Mouse (Mus musculus): ENCODE results near the gene Mical2. TPM values are rescaled to one million over a fixed set of nuclear protein-coding genes. Genes with fewer than 3 reads are reported as not detected.

The Mical2 gene
- polyA plus RNA-seq, 1 experiment = 15.0 TPM

GRCm38 (mm10) chr7:112275093-112275492 is 49.4 kb downstream of the Mical2 start:
- DNase-seq (ENCODE audit: low read depth) = no peak

GRCm38 (mm10) chr7:112275883-112276282 is 50.2 kb downstream of the Mical2 start:
- no peak for DNase-seq (ENCODE audit: low read depth)

DNA sequence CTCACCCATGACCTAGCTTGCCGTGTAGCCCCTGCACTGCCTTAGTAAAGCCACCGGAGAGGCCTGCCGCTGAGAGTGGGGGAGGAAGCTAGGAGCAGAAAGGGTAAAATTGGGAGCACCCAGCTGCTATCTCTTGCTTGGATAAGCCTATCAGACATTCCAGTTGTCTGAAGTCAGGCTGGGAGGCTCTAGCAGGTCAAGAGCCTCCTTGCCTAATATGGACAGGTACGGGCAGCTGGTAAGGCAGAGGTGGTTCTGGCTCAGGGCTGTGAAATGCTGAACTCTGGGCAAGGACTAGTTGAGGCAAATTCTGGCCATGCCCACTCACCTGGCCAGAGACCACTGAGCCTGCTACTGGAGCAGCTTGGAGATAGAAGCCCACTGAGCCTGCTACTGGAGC is 51.2 kb downstream of the Mical2 start:
- no peak for DNase-seq (ENCODE audit: low read depth)

GRCm38 (mm10) chr7:112278648-112279047 is 53.0 kb downstream of the Mical2 start:
- no peak for DNase-seq (ENCODE audit: low read depth)

GRCm38 (mm10) chr7:112280474-112280873 is 54.8 kb downstream of the Mical2 start:
- no peak for DNase-seq (ENCODE audit: low read depth)

GRCm38 (mm10) chr7:112283606-112284310 is 58.1 kb downstream of the Mical2 start:
- no peak for DNase-seq (ENCODE audit: low read depth)

DNA sequence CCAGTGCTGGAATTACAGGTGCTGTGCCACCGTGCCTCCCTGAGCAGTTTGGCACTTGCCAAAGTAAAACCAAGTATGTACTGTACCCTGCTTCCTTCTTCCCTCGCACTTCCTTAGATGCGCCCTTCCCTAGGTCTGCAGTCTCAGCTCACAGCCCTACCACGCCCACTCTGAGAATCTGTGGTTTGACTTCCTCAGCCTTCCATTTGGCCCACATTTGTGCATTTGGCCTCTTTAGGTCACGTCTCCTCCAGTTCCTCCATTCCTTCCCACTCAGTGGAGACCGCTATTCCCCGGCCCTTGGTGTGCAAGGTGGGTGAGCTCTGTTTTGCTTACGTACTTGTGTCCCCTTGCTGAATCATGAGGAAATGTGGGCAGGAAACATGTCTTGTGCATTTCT is 59.9 kb downstream of the Mical2 start:
- DNase-seq (ENCODE audit: low read depth) = no peak

GRCm38 (mm10) chr7:112288352-112289107 is 62.9 kb downstream of the Mical2 start:
- no peak for DNase-seq (ENCODE audit: low read depth)

GRCm38 (mm10) chr7:112289514-112289913 is 63.9 kb downstream of the Mical2 start:
- no peak for DNase-seq (ENCODE audit: low read depth)

GRCm38 (mm10) chr7:112289990-112290389 is 64.3 kb downstream of the Mical2 start:
- DNase-seq (ENCODE audit: low read depth) = no peak

- no peak for DNase-seq (ENCODE audit: low read depth)
Measured at GRCm38 (mm10) chr7:112293456-112294104, 67.9 kb downstream of the Mical2 start.

DNA sequence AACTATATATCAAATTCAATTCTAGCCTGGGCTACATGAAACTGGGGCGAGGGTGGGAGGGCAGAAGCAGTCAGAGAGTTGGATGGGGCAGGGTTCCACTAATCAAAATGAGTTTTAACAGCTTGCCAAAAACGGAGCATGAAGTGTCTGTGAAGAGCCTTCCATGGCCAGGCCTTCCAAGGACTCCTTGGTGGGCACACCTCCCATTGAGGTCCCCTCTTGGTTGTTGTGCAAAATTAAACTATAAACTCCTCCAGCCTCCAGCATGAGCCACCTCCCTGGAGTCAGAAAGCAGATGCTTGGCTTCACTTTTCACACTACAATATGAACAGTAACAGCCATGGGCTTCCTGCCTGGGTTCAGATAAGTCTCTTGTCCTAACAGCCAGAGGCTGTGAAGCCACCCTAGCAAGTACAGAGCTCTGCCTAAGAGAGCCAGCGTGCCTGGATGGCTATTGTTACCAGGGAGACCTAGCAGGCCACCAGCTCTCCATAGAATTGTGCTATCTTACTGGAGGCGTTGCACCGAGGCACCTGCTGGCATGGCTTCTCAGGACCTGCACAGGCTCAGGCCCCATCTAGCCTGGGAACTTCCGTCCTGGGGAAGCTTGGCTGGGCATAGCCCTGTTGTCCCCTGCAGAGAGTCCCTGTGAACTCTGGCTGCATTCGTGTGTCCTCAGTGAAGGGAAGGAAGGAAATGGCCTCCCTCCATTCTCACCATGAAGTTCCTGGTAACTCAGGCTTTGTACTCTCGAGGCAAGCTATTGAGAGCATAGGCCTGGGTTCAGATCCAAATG is 70.0 kb downstream of the Mical2 start:
- DNase-seq (ENCODE audit: low read depth) = no peak

GRCm38 (mm10) chr7:112298032-112298431 is 72.4 kb downstream of the Mical2 start:
- DNase-seq (ENCODE audit: low read depth) = no peak

DNA sequence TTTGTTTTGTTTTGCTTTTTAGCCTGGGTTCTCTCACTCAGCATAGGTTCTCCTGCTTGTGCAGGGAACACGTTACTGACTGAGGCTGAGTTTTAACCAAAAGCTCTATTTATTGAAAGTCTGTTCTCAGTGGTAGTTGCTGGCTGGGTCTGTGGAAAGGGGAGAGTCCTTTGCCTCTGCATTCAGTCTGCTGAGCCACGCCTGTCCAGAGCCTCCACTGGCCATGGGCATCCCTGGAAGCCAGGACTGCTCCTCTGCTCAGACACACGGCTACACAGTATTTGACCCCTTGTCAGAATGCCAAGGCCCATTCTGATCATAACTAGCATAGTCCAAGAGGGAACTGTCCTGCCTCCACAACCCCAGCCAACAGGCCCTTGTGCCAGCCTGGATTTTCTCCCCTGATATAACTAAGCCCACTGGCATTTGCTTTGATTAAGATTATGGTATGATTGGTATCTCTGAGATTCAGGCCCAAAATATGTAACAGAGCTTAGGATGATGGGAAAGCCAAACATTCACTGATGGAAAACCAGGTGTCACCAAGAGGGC is 73.3 kb downstream of the Mical2 start:
- DNase-seq (ENCODE audit: low read depth) = no peak

DNA sequence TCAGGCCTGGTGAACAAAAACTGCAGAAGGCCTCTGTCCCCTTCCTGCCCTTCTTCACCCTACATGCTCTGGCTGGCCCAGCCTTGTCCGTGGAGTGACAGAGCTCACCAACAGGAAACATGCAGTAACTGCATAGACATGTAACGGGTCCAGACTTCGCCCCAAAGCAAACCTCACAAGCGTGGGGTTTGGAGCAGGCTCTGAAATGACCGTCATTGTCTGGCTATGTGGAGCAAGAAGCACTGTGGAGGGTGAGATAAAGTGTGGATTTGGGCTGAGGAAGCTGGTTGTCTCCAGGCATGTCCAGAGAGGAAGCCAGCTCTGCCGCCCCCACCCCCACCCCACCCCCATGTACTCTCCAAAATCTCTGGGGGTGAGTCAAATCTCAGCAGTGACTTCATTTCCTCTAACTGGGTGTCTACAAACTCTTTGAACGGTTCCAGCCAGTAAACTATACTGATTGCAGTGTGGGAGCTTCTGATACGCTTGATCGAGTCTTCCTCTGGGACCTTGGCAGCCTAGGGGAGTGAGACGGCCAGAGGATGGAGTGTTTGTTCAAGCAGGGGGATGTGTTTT is 74.0 kb downstream of the Mical2 start:
- DNase-seq (ENCODE audit: low read depth) = no peak

DNA sequence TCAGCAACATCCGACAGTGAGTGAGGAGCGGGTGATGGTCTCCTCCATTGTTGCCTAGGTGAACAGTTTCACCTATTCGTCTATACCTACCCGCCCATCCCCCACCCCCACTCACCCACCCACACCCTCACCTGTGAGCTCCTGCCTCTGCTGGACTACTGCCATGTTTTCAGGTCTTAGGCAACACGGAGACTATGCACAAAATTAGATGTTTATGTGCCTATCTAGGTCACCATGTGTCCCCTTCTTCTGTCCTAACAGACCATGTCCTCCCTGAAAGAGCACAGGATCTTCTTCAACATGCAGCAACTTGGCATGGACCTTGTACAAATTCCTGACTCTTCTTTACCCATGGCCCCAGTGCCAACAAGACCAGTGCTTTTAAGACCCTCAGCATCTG is 74.5 kb downstream of the Mical2 start:
- no peak for DNase-seq (ENCODE audit: low read depth)

- DNase-seq (ENCODE audit: low read depth) = no peak
Measured at GRCm38 (mm10) chr7:112301052-112301451, 75.4 kb downstream of the Mical2 start.

- DNase-seq (ENCODE audit: low read depth) = no peak
Measured at GRCm38 (mm10) chr7:112304382-112304781, 78.7 kb downstream of the Mical2 start.

DNA sequence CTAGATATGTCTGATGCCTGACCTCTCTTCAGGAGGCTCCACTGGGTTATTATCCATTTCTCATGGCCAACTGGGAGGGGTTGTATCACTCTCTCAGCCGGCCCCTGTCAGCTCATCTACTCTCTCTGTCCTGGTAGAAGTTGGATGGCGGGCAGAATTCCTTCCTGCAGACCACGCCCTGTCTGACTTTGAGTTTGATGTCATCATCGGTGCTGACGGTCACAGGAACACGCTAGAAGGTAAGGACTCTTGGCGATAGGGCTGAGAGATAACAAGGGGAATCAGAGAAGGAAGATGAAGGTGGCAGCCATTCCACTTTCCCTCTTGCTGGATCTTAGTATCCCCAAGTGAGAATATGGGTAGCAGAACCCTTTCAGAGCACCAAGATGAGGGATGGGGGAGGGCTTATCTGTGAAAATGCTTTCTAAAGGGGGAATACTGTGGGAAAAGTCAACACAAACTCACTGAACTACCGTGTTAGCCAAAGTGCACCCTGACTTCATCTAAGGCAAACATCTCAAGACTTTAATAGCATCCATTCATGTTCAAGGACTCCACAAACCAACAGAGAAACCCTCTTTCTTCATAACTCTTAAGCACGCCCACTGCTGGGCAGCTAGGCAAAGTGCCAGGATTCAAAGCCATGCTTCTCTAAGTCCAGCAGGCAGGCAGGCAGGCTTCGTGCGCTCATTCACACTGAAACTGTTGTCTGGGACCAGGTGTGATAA is 83.8 kb downstream of the Mical2 start:
- DNase-seq (ENCODE audit: low read depth) = no peak

DNA sequence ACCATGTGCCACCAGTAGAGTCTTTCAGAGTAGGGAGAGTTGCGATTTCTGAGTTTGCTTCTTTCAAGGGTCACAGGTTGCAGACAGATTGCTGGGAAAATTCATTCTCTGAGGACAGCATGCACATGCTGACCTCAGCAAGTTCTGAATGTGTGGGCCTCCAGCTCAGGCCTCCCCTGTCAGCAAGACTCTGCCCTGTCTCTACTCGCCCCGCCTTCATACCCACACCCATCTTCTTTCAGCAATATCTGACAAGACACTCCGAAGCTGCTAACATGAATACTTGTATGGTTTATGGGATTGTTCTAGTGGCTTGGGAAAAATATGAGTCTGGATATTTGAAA is 84.3 kb downstream of the Mical2 start:
- no peak for DNase-seq (ENCODE audit: low read depth)

GRCm38 (mm10) chr7:112313211-112313610 is 87.6 kb downstream of the Mical2 start:
- DNase-seq (ENCODE audit: low read depth) = no peak
